ENCODE assay signal across 25 mouse cellular contexts in genomic region chr4:32757430-32757829, GRCm38 (mm10). TPM values are rescaled to one million over a fixed set of nuclear protein-coding genes. Genes with fewer than 3 reads are reported as not detected.
DNase-seq lines count a peak whose midpoint lies in the region; ATAC-seq and TF ChIP-seq lines count a peak whose summit lies in the region.
"Had no signal": no experiment of that assay in that cellular context is flagged by ENCODE, and none has a peak within 500 bp of the region (broad histone marks: within the 10 kb centered on the region; RNA-seq: fewer than 3 reads in every experiment).

No protein-coding gene starts in this region.

- DNase-seq in brain, adult 2 months (ENCODE audit: low read depth, low spot score): peak; percentile 86
- DNase-seq in brain, embryonic 14.5 days (ENCODE audit: low read depth): peak; percentile 20
- peak; percentile 37 to 59 for DNase-seq in left cerebral cortex, adult 18-20 months (ENCODE audit: low spot score in 2 of 2)
- DNase-seq in right cerebral cortex, adult 2 months (ENCODE audit: low spot score in 2 of 2): peak; percentile 48 to 53
- no peak for DNase-seq in thymus, postnatal 14 days
- no peak for DNase-seq in heart, adult 18-20 months
- DNase-seq in cerebellum, adult 8-10 months: no peak
- DNase-seq: adrenal gland, postnatal 25 days; cerebellum, adult 11 months; cerebellum, postnatal 10 days; heart, adult 11 months; kidney, adult 18-20 months; layer of hippocampus, postnatal 36 days; lung, adult 18-20 months; lung, postnatal 10 days had no signal

- H3K4me3 ChIP-seq in neural tube, embryonic 15.5 days (replicated peaks): no peak overlapping the region
- H3K4me3 ChIP-seq: embryonic facial prominence, embryonic 10.5 days; heart, embryonic 13.5 days; limb, embryonic 13.5 days; liver, embryonic 12.5 days; midbrain, embryonic 12.5 days had no signal

- TF ChIP-seq CTCF in brain, embryonic 14.5 days (IDR thresholded peaks at IDR 0.05; ENCODE audit: borderline replicate concordance, extremely low read depth, insufficient read depth, insufficient read length): no peak

- ATAC-seq in neural tube, embryonic 15.5 days (ENCODE audit: low FRiP score): no peak
- ATAC-seq: forebrain, embryonic 16.5 days; inflammation-experienced regulatory T-cells, adult 6 months; liver, embryonic 12.5 days had no signal

- peaks cover 74% of the 10 kb centered on the region for H3K36me3 ChIP-seq in neural tube, embryonic 15.5 days

- H3K4me2 ChIP-seq in neural tube, embryonic 15.5 days: no peak overlapping the region
- H3K4me2 ChIP-seq: heart, embryonic 13.5 days; hindbrain, embryonic 14.5 days; limb, embryonic 13.5 days; liver, embryonic 12.5 days; midbrain, embryonic 12.5 days had no signal

- WGBS in neural tube, embryonic 15.5 days: 99% methylated on average over 2 of the region's 2 CpGs

- H3K9ac ChIP-seq in neural tube, embryonic 15.5 days (replicated peaks): no peak overlapping the region
- H3K9ac ChIP-seq: heart, embryonic 13.5 days; hindbrain, embryonic 14.5 days; limb, embryonic 13.5 days; liver, embryonic 12.5 days; midbrain, embryonic 12.5 days had no signal

- H3K4me1 ChIP-seq in neural tube, embryonic 15.5 days: no peaks in the 10 kb centered on the region
- H3K4me1 ChIP-seq: embryonic facial prominence, embryonic 10.5 days; heart, embryonic 13.5 days; limb, embryonic 13.5 days; liver, embryonic 12.5 days; midbrain, embryonic 12.5 days had no signal

- TF ChIP-seq POLR2A in brain, embryonic 14.5 days (IDR thresholded peaks at IDR 0.05; ENCODE audit: borderline replicate concordance, extremely low read depth, insufficient read depth, insufficient read length, poor library complexity, severe bottlenecking): no peak

- no peak overlapping the region for H3K27ac ChIP-seq in neural tube, embryonic 15.5 days (replicated peaks)
- H3K27ac ChIP-seq: embryonic facial prominence, embryonic 10.5 days; heart, embryonic 13.5 days; hindbrain, embryonic 14.5 days; kidney, postnatal 0 days; limb, embryonic 13.5 days; liver, embryonic 12.5 days; midbrain, embryonic 12.5 days had no signal

- H3K9me3 ChIP-seq in neural tube, embryonic 15.5 days (replicated peaks): no peaks in the 10 kb centered on the region
- H3K9me3 ChIP-seq: embryonic facial prominence, embryonic 10.5 days; heart, embryonic 13.5 days; limb, embryonic 13.5 days; liver, embryonic 12.5 days; midbrain, embryonic 12.5 days had no signal

- H3K27me3 ChIP-seq in neural tube, embryonic 15.5 days (replicated peaks): no peaks in the 10 kb centered on the region
- H3K27me3 ChIP-seq: heart, embryonic 13.5 days; limb, embryonic 13.5 days; liver, embryonic 12.5 days; midbrain, embryonic 12.5 days had no signal

RNA-seq across cellular contexts. Expression of gene Lyrm2, which starts 42.6 kb away (rescaled TPM):
- polyA plus RNA-seq in brain, embryonic 14.5 days (2012; rRNA removed): 78.9 and 84.0 TPM in 2 replicates
- total RNA-seq in left cerebral cortex, adult 18-20 months (2021): 10 to 100 TPM; 30.6 to 40.0 TPM
- 10 to 100 TPM; 39.8 to 43.9 TPM for total RNA-seq in heart, adult 18-20 months (2021)
- polyA plus RNA-seq in neural tube, embryonic 15.5 days (2015; fragmentation: Nextera tagmentation; extraction: Ambion mirVana): 106 and 120 TPM in 2 replicates

Comparison
In these comparisons a context has a peak if more than half of its experiments do, and no peak if none do; other contexts are left out.
1. DNase-seq: peak in brain, adult 2 months (single experiment), brain, embryonic 14.5 days (single experiment), left cerebral cortex, adult 18-20 months (2 of 2) and right cerebral cortex, adult 2 months (2 of 2); none in thymus, postnatal 14 days (single experiment), heart, adult 18-20 months (0 of 2) and cerebellum, adult 8-10 months (single experiment).